Mouse (Mus musculus) lung, postnatal 0 days (tissue): ENCODE measurements around the gene Pard3.
A peak's percentile ranks its signal among the peaks of the same experiment; 100 is the strongest.

Experiments
- CTCF ChIP-seq: IDR thresholded peaks from 2 replicates; pipeline ENCODE4 v1.5.1; 2016; ENCODE audit warnings: antibody characterized with exemption, mild to moderate bottlenecking
- EP300 ChIP-seq: IDR thresholded peaks from 2 replicates; pipeline ENCODE4 v1.6.1; 2016; ENCODE audit warnings: antibody characterized with exemption, mild to moderate bottlenecking, control low read depth

GRCm38 (mm10) chr8:127251985-127252384, 188.3 kb downstream of the Pard3 start:
- TF ChIP-seq CTCF (peak; percentile 42), EP300 (no peak)
